Mouse (Mus musculus): ENCODE measurements at regions not wholly inside any gene's neighbourhood (a gene's known extent, or its start where the extent isn't known, plus 50 kb on each side); places are given as distances from the start of the nearest gene placed in this dataset.

GRCm38 (mm10) chr14:46296275-46296674 is 82.9 kb upstream of the Gm15217 start:
- Histone ChIP-seq H3K27ac (replicated peaks) (no peak overlapping the region), H3K27me3 (no peaks in the 10 kb centered on the region), H3K9me3 (no peaks in the 10 kb centered on the region), H3K4me2 (replicated peaks) (no peak overlapping the region), H3K4me1 (no peaks in the 10 kb centered on the region), H3K36me3 (no peaks in the 10 kb centered on the region), H3K9ac (replicated peaks) (no peak overlapping the region), H3K4me3 (no peak overlapping the region)
- no peak for ATAC-seq (ENCODE audit: low FRiP score, low read depth)

GRCm38 (mm10) chr14:46300546-46300945 is 78.7 kb upstream of the Gm15217 start:
- Histone ChIP-seq H3K4me1 (no peaks in the 10 kb centered on the region), H3K9me3 (no peaks in the 10 kb centered on the region), H3K27ac (replicated peaks) (no peak overlapping the region), H3K36me3 (no peaks in the 10 kb centered on the region), H3K4me2 (replicated peaks) (no peak overlapping the region), H3K27me3 (no peaks in the 10 kb centered on the region), H3K9ac (replicated peaks) (no peak overlapping the region), H3K4me3 (no peak overlapping the region)
- WGBS = 80% methylated on average over 1 of the region's 1 CpGs
- ATAC-seq (ENCODE audit: low FRiP score, low read depth) = no peak

- Histone ChIP-seq H3K36me3 (no peaks in the 10 kb centered on the region), H3K4me1 (0 out of 2 replicates have a peak, but pooled peaks cover 5% of the 10 kb centered on the region), H3K4me3 (no peak overlapping the region), H3K27ac (replicated peaks) (no peak overlapping the region), H3K4me2 (replicated peaks) (no peak overlapping the region), H3K9me3 (no peaks in the 10 kb centered on the region), H3K27me3 (no peaks in the 10 kb centered on the region), H3K9ac (replicated peaks) (no peak overlapping the region)
- ATAC-seq (ENCODE audit: low FRiP score, low read depth) = no peak
- 89% methylated on average over 2 of the region's 2 CpGs for WGBS
These were observed 76.6 kb upstream of the Gm15217 start for GRCm38 (mm10) chr14:46302601-46303000.

- Histone ChIP-seq H3K4me3 (no peak overlapping the region), H3K27ac (replicated peaks) (no peak overlapping the region), H3K9ac (replicated peaks) (no peak overlapping the region), H3K9me3 (no peaks in the 10 kb centered on the region), H3K4me2 (replicated peaks) (no peak overlapping the region), H3K27me3 (no peaks in the 10 kb centered on the region), H3K4me1 (0 out of 2 replicates have a peak, but pooled peaks cover 5% of the 10 kb centered on the region), H3K36me3 (no peaks in the 10 kb centered on the region)
- ATAC-seq (ENCODE audit: low FRiP score, low read depth) = no peak
- 78% methylated on average over 4 of the region's 4 CpGs for WGBS
These were observed 73.9 kb upstream of the Gm15217 start for GRCm38 (mm10) chr14:46305267-46305666.

- Histone ChIP-seq H3K9ac (replicated peaks) (no peak overlapping the region), H3K4me2 (replicated peaks) (no peak overlapping the region), H3K36me3 (no peaks in the 10 kb centered on the region), H3K27ac (replicated peaks) (no peak overlapping the region), H3K4me1 (no peaks in the 10 kb centered on the region), H3K27me3 (no peaks in the 10 kb centered on the region), H3K4me3 (no peak overlapping the region), H3K9me3 (no peaks in the 10 kb centered on the region)
- 90% methylated on average over 4 of the region's 4 CpGs for WGBS
- ATAC-seq (ENCODE audit: low FRiP score, low read depth) = no peak
These were observed 66.2 kb upstream of the Gm15217 start for GRCm38 (mm10) chr14:46313064-46313463.

GRCm38 (mm10) chr14:46316521-46316920 is 62.7 kb upstream of the Gm15217 start:
- H3K4me1 ChIP-seq = no peaks in the 10 kb centered on the region
- H3K4me2 ChIP-seq (replicated peaks) = no peak overlapping the region
- 85% methylated on average over 5 of the region's 5 CpGs for WGBS
- ATAC-seq (ENCODE audit: low FRiP score, low read depth) = no peak
- no peak overlapping the region for H3K9ac ChIP-seq (replicated peaks)
- H3K27ac ChIP-seq (replicated peaks) = no peak overlapping the region
- no peaks in the 10 kb centered on the region for H3K36me3 ChIP-seq
- no peaks in the 10 kb centered on the region for H3K27me3 ChIP-seq
- H3K9me3 ChIP-seq = no peaks in the 10 kb centered on the region
- H3K4me3 ChIP-seq = no peak overlapping the region

GRCm38 (mm10) chr14:46317406-46318045 is 61.7 kb upstream of the Gm15217 start:
- Histone ChIP-seq H3K9ac (replicated peaks) (no peak overlapping the region), H3K27ac (replicated peaks) (no peak overlapping the region), H3K9me3 (no peaks in the 10 kb centered on the region), H3K4me3 (no peak overlapping the region), H3K27me3 (no peaks in the 10 kb centered on the region), H3K36me3 (no peaks in the 10 kb centered on the region), H3K4me1 (no peaks in the 10 kb centered on the region), H3K4me2 (replicated peaks) (no peak overlapping the region)
- WGBS = 66% methylated on average over 16 of the region's 16 CpGs
- ATAC-seq (ENCODE audit: low FRiP score, low read depth) = no peak

GRCm38 (mm10) chr14:46328064-46328463 is 51.1 kb upstream of the Gm15217 start:
- no peaks in the 10 kb centered on the region for H3K4me1 ChIP-seq
- no peak overlapping the region for H3K9ac ChIP-seq (replicated peaks)
- H3K36me3 ChIP-seq = no peaks in the 10 kb centered on the region
- ATAC-seq (ENCODE audit: low FRiP score, low read depth) = no peak
- H3K27me3 ChIP-seq = no peaks in the 10 kb centered on the region
- H3K27ac ChIP-seq (replicated peaks) = no peak overlapping the region
- no peaks in the 10 kb centered on the region for H3K9me3 ChIP-seq
- H3K4me3 ChIP-seq = no peak overlapping the region
- no peak overlapping the region for H3K4me2 ChIP-seq (replicated peaks)
- WGBS = 55% methylated on average over 3 of the region's 3 CpGs
